Mouse (Mus musculus) bone marrow macrophage, adult 2 months (primary cell): ENCODE data around the gene Prdm10.

Source experiments
- CTCF ChIP-seq: IDR thresholded peaks from 2 replicates; pipeline ENCODE4 v1.5.1; 2012; ENCODE audit warnings: low read depth, mild to moderate bottlenecking, low read length, moderate library complexity
- POLR2A ChIP-seq: IDR thresholded peaks from 2 replicates; pipeline ENCODE4 v1.6.1; 2012; ENCODE audit warnings: mild to moderate bottlenecking, low read depth, low read length, borderline replicate concordance

DNA sequence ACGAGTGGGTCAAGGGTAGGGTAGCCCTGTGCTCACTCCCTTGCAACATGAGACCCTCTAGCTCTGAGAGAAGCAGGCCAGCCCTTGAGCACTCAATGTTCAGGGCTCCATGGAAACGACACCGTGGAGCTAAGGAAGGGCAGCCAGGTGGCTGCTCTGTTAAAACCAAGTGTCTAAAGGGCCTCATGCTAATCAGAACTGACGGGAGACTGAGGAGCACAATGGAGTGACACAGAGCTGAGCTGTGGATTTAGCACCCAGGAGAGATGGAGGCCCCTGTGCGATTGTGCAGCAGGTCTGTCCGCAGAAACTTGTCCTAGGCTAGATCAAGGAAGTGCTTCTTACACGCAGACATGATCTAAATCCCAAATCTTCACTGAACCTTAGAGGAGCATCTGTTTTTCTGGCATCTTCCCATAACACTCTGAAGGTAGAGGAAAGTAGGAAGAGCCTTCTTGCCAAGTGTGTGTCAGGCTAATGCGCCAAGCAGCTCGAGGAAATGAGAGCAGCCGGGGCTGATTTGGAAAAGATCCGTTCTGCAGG is 64.0 kb downstream of the Prdm10 start:
- TF ChIP-seq CTCF = no peak
- no peak for TF ChIP-seq POLR2A
